Comparison of ENCODE assay signal across 15 mouse cellular contexts in genomic region chr1:143881192-143881591, GRCm38 (mm10).
"Had no signal": no experiment of that assay in that cellular context is flagged by ENCODE, and none has a peak within 500 bp of the region (broad histone marks: within the 10 kb centered on the region; RNA-seq: fewer than 3 reads in every experiment).

No protein-coding gene starts in this region.

- H3K36me3 ChIP-seq: liver, embryonic 13.5 days; neural tube, embryonic 13.5 days; stomach, embryonic 15.5 days had no signal

- DNase-seq: kidney, adult 11 months; kidney, adult 9 months; kidney, postnatal 14 days; liver; liver, embryonic 13.5 days; liver, postnatal 0 days; midbrain, embryonic 14.5 days; right cerebral cortex, postnatal 14 days; thymus, adult 2 months; thymus, postnatal 25 days had no signal

- ATAC-seq: liver, postnatal 0 days had no signal

- H3K9me3 ChIP-seq: liver, embryonic 13.5 days; megakaryocyte, embryonic 14.5 days; neural tube, embryonic 13.5 days; stomach, embryonic 15.5 days had no signal

- H3K27me3 ChIP-seq: liver, embryonic 13.5 days; neural tube, embryonic 13.5 days; stomach, embryonic 15.5 days had no signal

- H3K9ac ChIP-seq: liver, embryonic 13.5 days; liver, postnatal 0 days; neural tube, embryonic 13.5 days; stomach, embryonic 15.5 days had no signal

- H3K4me3 ChIP-seq: left cerebral cortex, adult 2 months; liver, embryonic 13.5 days; megakaryocyte, embryonic 14.5 days; neural tube, embryonic 13.5 days; stomach, embryonic 15.5 days had no signal

- H3K4me2 ChIP-seq: liver, embryonic 13.5 days; neural tube, embryonic 13.5 days; stomach, embryonic 15.5 days had no signal

- H3K27ac ChIP-seq: left cerebral cortex, adult 2 months; liver, embryonic 13.5 days; macrophage; neural tube, embryonic 13.5 days; stomach, embryonic 15.5 days had no signal

- H3K4me1 ChIP-seq: neural tube, embryonic 13.5 days; stomach, embryonic 15.5 days had no signal
